Mouse (Mus musculus): ENCODE measurements around the gene Ano10. TPM values are rescaled to one million over a fixed set of nuclear protein-coding genes. Genes with fewer than 3 reads are reported as not detected.

The Ano10 gene
- polyA plus RNA-seq, 1 experiment from 2014 or later = 38.6 TPM

- H3K9ac ChIP-seq (ENCODE audit: low read length) = no peak overlapping the region
- H3K9me3 ChIP-seq (replicated peaks; ENCODE audit: control insufficient read depth, low read length) = no peaks in the 10 kb centered on the region
- no peaks in the 10 kb centered on the region for H3K27me3 ChIP-seq (ENCODE audit: control insufficient read depth, insufficient read depth, low read length)
- peak; percentile 68; the same call in 1 of the 2 replicates for ATAC-seq (ENCODE audit: insufficient read depth, low FRiP score)
- H3K4me2 ChIP-seq (ENCODE audit: low read depth, low read length) = no peak overlapping the region
- H3K4me3 ChIP-seq (replicated peaks; ENCODE audit: low read length) = no peak overlapping the region
- WGBS = 22% methylated on average over 4 of the region's 11 CpGs
- H3K27ac ChIP-seq (ENCODE audit: low read length) = peak overlapping the region; percentile 54
- peaks cover 11% of the 10 kb centered on the region; the same call in 1 of the 2 replicates for H3K4me1 ChIP-seq (ENCODE audit: control insufficient read depth, insufficient read depth, low read length)
- no peaks in the 10 kb centered on the region for H3K36me3 ChIP-seq (ENCODE audit: control insufficient read depth, insufficient read depth, low read length)
Measured at GRCm38 (mm10) chr9:122285146-122285832, 8.9 kb downstream of the Ano10 start.

DNA sequence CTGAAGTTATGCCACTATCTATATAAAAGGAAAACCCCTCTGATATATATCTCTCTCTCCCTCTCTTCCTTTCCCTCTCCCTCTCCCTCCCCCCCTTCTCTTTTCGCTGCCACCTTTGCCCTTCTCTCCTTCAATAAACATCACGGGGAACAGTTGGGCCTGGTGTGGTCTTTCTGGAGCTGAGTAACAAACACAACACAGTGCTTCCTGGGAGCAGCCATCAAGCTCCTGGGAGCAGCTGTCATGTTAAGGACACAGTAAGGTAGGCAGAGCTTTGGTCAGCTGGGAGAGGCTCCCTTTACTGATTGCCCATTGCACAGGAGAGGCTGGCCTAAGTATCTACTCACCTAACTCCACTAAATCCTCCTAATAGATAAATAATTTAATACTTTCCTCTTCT, 9.5 kb downstream of the Ano10 start:
- H3K4me1 ChIP-seq (ENCODE audit: control insufficient read depth, insufficient read depth, low read length) = peaks cover 11% of the 10 kb centered on the region; the same call in 1 of the 2 replicates
- no peaks in the 10 kb centered on the region for H3K36me3 ChIP-seq (ENCODE audit: control insufficient read depth, insufficient read depth, low read length)
- no peak overlapping the region for H3K9ac ChIP-seq (ENCODE audit: low read length)
- 33% methylated on average over 2 of the region's 2 CpGs for WGBS
- no peaks in the 10 kb centered on the region for H3K9me3 ChIP-seq (replicated peaks; ENCODE audit: control insufficient read depth, low read length)
- H3K4me2 ChIP-seq (ENCODE audit: low read depth, low read length) = no peak overlapping the region
- no peak for ATAC-seq (ENCODE audit: insufficient read depth, low FRiP score)
- H3K4me3 ChIP-seq (replicated peaks; ENCODE audit: low read length) = no peak overlapping the region
- no peaks in the 10 kb centered on the region for H3K27me3 ChIP-seq (ENCODE audit: control insufficient read depth, insufficient read depth, low read length)
- no peak overlapping the region for H3K27ac ChIP-seq (ENCODE audit: low read length)

GRCm38 (mm10) chr9:122281004-122281403, 13.2 kb downstream of the Ano10 start:
- H3K4me3 ChIP-seq (replicated peaks; ENCODE audit: low read length) = no peak overlapping the region
- no peak overlapping the region for H3K27ac ChIP-seq (ENCODE audit: low read length)
- H3K36me3 ChIP-seq (ENCODE audit: control insufficient read depth, insufficient read depth, low read length) = 0 out of 2 replicates have a peak, but pooled peaks cover 3% of the 10 kb centered on the region
- H3K27me3 ChIP-seq (ENCODE audit: control insufficient read depth, insufficient read depth, low read length) = no peaks in the 10 kb centered on the region
- WGBS = 49% methylated on average over 4 of the region's 4 CpGs
- H3K4me2 ChIP-seq (ENCODE audit: low read depth, low read length) = no peak overlapping the region
- H3K9me3 ChIP-seq (replicated peaks; ENCODE audit: control insufficient read depth, low read length) = no peaks in the 10 kb centered on the region
- H3K9ac ChIP-seq (ENCODE audit: low read length) = no peak overlapping the region
- H3K4me1 ChIP-seq (ENCODE audit: control insufficient read depth, insufficient read depth, low read length) = peaks cover 10% of the 10 kb centered on the region; the same call in 1 of the 2 replicates
- ATAC-seq (ENCODE audit: insufficient read depth, low FRiP score) = no peak

DNA sequence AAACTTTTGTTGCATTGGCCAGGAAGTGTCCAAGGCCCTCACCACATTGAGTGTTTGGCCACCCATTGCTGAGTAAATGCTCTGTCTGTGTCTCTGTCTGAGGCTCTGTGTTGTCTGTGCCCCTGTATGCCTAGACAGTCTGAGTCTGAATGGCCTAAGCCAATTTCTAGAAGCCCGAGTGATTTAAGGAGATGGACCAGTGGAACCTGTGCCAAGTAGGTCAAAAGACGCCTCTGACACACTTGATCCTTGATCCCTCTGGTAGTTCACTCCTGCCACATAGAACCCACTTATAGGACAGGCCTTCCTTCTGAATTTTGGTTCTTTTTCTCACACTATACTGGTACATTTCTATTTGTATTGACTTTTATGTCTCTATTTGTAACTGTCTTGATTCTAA, 17.6 kb downstream of the Ano10 start:
- Histone ChIP-seq H3K9me3 (replicated peaks; ENCODE audit: control insufficient read depth, low read length) (no peaks in the 10 kb centered on the region), H3K36me3 (ENCODE audit: control insufficient read depth, insufficient read depth, low read length) (peaks cover 3% of the 10 kb centered on the region; the same call in 1 of the 2 replicates), H3K4me3 (replicated peaks; ENCODE audit: low read length) (no peak overlapping the region), H3K4me1 (ENCODE audit: control insufficient read depth, insufficient read depth, low read length) (no peaks in the 10 kb centered on the region), H3K27ac (ENCODE audit: low read length) (no peak overlapping the region), H3K4me2 (ENCODE audit: low read depth, low read length) (no peak overlapping the region), H3K27me3 (ENCODE audit: control insufficient read depth, insufficient read depth, low read length) (no peaks in the 10 kb centered on the region), H3K9ac (ENCODE audit: low read length) (no peak overlapping the region)
- no peak for ATAC-seq (ENCODE audit: insufficient read depth, low FRiP score)
- 86% methylated on average over 2 of the region's 2 CpGs for WGBS

GRCm38 (mm10) chr9:122276134-122276533, 18.1 kb downstream of the Ano10 start:
- H3K36me3 ChIP-seq (ENCODE audit: control insufficient read depth, insufficient read depth, low read length) = peaks cover 3% of the 10 kb centered on the region; the same call in 1 of the 2 replicates
- H3K4me1 ChIP-seq (ENCODE audit: control insufficient read depth, insufficient read depth, low read length) = no peaks in the 10 kb centered on the region
- ATAC-seq (ENCODE audit: insufficient read depth, low FRiP score) = no peak
- H3K9ac ChIP-seq (ENCODE audit: low read length) = no peak overlapping the region
- H3K27me3 ChIP-seq (ENCODE audit: control insufficient read depth, insufficient read depth, low read length) = no peaks in the 10 kb centered on the region
- H3K4me2 ChIP-seq (ENCODE audit: low read depth, low read length) = no peak overlapping the region
- no peak overlapping the region for H3K27ac ChIP-seq (ENCODE audit: low read length)
- H3K4me3 ChIP-seq (replicated peaks; ENCODE audit: low read length) = no peak overlapping the region
- H3K9me3 ChIP-seq (replicated peaks; ENCODE audit: control insufficient read depth, low read length) = no peaks in the 10 kb centered on the region
- WGBS = 91% methylated on average over 4 of the region's 4 CpGs

DNA sequence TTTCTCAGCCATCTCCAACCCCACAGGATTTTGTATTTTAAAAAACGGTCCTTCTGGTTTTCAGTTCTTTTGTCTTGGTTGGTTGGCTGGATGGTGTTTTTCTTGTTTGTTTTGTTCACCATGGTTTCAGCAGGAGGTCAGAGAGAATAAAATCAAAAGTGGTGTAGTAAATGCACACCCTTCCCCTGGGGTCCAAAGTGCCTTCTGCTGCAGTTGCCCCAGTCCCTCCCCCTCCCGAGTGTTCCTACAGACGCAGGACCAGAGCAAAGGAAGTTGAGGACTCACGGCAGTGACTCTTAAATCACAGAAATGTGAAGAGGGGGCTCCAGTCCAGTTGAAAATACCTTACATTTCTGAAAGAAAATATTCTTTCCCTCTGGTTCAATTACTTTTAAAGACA, 19.9 kb downstream of the Ano10 start:
- Histone ChIP-seq H3K4me2 (ENCODE audit: low read depth, low read length) (no peak overlapping the region), H3K9ac (ENCODE audit: low read length) (no peak overlapping the region), H3K4me3 (replicated peaks; ENCODE audit: low read length) (no peak overlapping the region), H3K27me3 (ENCODE audit: control insufficient read depth, insufficient read depth, low read length) (no peaks in the 10 kb centered on the region), H3K4me1 (ENCODE audit: control insufficient read depth, insufficient read depth, low read length) (no peaks in the 10 kb centered on the region), H3K27ac (ENCODE audit: low read length) (no peak overlapping the region), H3K9me3 (replicated peaks; ENCODE audit: control insufficient read depth, low read length) (no peaks in the 10 kb centered on the region), H3K36me3 (ENCODE audit: control insufficient read depth, insufficient read depth, low read length) (peaks cover 3% of the 10 kb centered on the region; the same call in 1 of the 2 replicates)
- no peak for ATAC-seq (ENCODE audit: insufficient read depth, low FRiP score)
- 70% methylated on average over 4 of the region's 4 CpGs for WGBS

- Histone ChIP-seq H3K4me1 (ENCODE audit: control insufficient read depth, insufficient read depth, low read length) (no peaks in the 10 kb centered on the region), H3K9me3 (replicated peaks; ENCODE audit: control insufficient read depth, low read length) (no peaks in the 10 kb centered on the region), H3K4me2 (ENCODE audit: low read depth, low read length) (no peak overlapping the region), H3K27me3 (ENCODE audit: control insufficient read depth, insufficient read depth, low read length) (no peaks in the 10 kb centered on the region), H3K4me3 (replicated peaks; ENCODE audit: low read length) (no peak overlapping the region), H3K36me3 (ENCODE audit: control insufficient read depth, insufficient read depth, low read length) (peaks cover 3% of the 10 kb centered on the region; the same call in 1 of the 2 replicates), H3K27ac (ENCODE audit: low read length) (no peak overlapping the region), H3K9ac (ENCODE audit: low read length) (no peak overlapping the region)
- no peak for ATAC-seq (ENCODE audit: insufficient read depth, low FRiP score)
- 87% methylated on average over 4 of the region's 4 CpGs for WGBS
Measured at GRCm38 (mm10) chr9:122273879-122274278, 20.3 kb downstream of the Ano10 start.

DNA sequence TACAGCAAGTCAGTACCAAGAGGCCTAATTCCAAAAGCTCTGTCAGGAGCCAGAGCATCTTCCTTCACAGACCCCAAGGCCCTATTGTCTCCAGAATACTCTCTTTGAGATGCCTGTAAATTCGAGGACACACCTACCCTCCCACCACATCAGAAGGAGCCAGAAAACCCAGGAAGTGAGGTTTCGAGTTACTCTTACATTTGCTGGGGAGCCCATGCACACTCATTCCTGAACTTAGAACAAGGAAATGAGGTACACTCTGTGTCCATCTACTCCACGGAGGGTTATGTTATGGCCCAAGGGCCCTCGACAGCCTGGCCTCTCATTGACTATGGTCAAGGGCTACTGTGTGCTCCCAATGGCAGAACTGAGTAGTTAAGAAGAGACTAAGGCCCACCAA, 22.4 kb downstream of the Ano10 start:
- no peak overlapping the region for H3K9ac ChIP-seq (ENCODE audit: low read length)
- no peaks in the 10 kb centered on the region for H3K4me1 ChIP-seq (ENCODE audit: control insufficient read depth, insufficient read depth, low read length)
- no peak overlapping the region for H3K27ac ChIP-seq (ENCODE audit: low read length)
- no peak overlapping the region for H3K4me3 ChIP-seq (replicated peaks; ENCODE audit: low read length)
- H3K27me3 ChIP-seq (ENCODE audit: control insufficient read depth, insufficient read depth, low read length) = no peaks in the 10 kb centered on the region
- WGBS = 66% methylated on average over 4 of the region's 4 CpGs
- H3K9me3 ChIP-seq (replicated peaks; ENCODE audit: control insufficient read depth, low read length) = no peaks in the 10 kb centered on the region
- ATAC-seq (ENCODE audit: insufficient read depth, low FRiP score) = no peak
- H3K4me2 ChIP-seq (ENCODE audit: low read depth, low read length) = no peak overlapping the region
- peaks cover 3% of the 10 kb centered on the region; the same call in 1 of the 2 replicates for H3K36me3 ChIP-seq (ENCODE audit: control insufficient read depth, insufficient read depth, low read length)

DNA sequence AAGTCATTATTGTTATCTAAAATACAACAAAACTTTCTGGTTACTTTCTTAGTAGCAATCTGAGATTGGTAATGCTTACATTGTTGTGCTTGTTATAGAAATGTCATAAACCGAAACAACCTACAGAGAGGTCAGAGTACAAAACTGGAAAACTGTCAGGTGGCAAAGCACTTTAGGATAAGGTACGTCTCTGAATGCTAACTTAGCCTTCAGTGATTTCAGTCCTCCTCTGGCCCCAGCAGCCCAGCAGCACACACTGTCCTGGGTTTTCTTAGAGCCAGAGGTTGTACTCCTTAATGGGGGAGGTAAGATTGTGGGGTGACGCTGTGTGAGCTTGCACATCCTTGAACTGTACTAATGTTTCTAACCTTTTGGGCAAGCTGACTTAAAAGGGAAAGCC, 22.9 kb downstream of the Ano10 start:
- WGBS = 82% methylated on average over 3 of the region's 3 CpGs
- H3K4me3 ChIP-seq (replicated peaks; ENCODE audit: low read length) = no peak overlapping the region
- no peak for ATAC-seq (ENCODE audit: insufficient read depth, low FRiP score)
- no peaks in the 10 kb centered on the region for H3K9me3 ChIP-seq (replicated peaks; ENCODE audit: control insufficient read depth, low read length)
- H3K4me2 ChIP-seq (ENCODE audit: low read depth, low read length) = no peak overlapping the region
- no peaks in the 10 kb centered on the region for H3K4me1 ChIP-seq (ENCODE audit: control insufficient read depth, insufficient read depth, low read length)
- no peak overlapping the region for H3K27ac ChIP-seq (ENCODE audit: low read length)
- no peaks in the 10 kb centered on the region; the same call in 1 of the 2 replicates for H3K36me3 ChIP-seq (ENCODE audit: control insufficient read depth, insufficient read depth, low read length)
- no peaks in the 10 kb centered on the region for H3K27me3 ChIP-seq (ENCODE audit: control insufficient read depth, insufficient read depth, low read length)
- H3K9ac ChIP-seq (ENCODE audit: low read length) = no peak overlapping the region

Data from stomach, embryonic 16.5 days (tissue).